20 mouse cellular contexts compared by ENCODE assay signal in genomic region chr11:31756355-31757145, GRCm38 (mm10).
A peak's percentile ranks its signal among the peaks of the same experiment; 100 is the strongest.
DNase-seq lines count a peak whose midpoint lies in the region; ATAC-seq and TF ChIP-seq lines count a peak whose summit lies in the region.
"Had no signal": no experiment of that assay in that cellular context is flagged by ENCODE, and none has a peak within 500 bp of the region (broad histone marks: within the 10 kb centered on the region; RNA-seq: fewer than 3 reads in every experiment).

No protein-coding gene starts in this region.

- no peak overlapping the region for H3K9ac ChIP-seq in stomach, embryonic 16.5 days (ENCODE audit: low read length)
- H3K9ac ChIP-seq: embryonic facial prominence, embryonic 13.5 days; limb, embryonic 12.5 days; midbrain, embryonic 13.5 days; neural tube, embryonic 12.5 days had no signal

- peak overlapping the region; percentile 63 for H3K27ac ChIP-seq in gastrocnemius, adult 2 months
- peak overlapping the region; percentile 48; the same call in 1 of the 2 replicates for H3K27ac ChIP-seq in stomach, embryonic 16.5 days (ENCODE audit: low read length)
- H3K27ac ChIP-seq: embryonic facial prominence, embryonic 13.5 days; heart, embryonic 10.5 days; kidney, postnatal 0 days; limb, embryonic 12.5 days; midbrain, embryonic 13.5 days; neural tube, embryonic 12.5 days had no signal

- no peaks in the 10 kb centered on the region for H3K9me3 ChIP-seq in stomach, embryonic 16.5 days (replicated peaks; ENCODE audit: control insufficient read depth, low read length)
- H3K9me3 ChIP-seq: embryonic facial prominence, embryonic 13.5 days; heart, embryonic 10.5 days; limb, embryonic 12.5 days; midbrain, embryonic 13.5 days; neural tube, embryonic 12.5 days had no signal

- no peaks in the 10 kb centered on the region for H3K36me3 ChIP-seq in stomach, embryonic 16.5 days (ENCODE audit: control insufficient read depth, insufficient read depth, low read length)
- H3K36me3 ChIP-seq: embryonic facial prominence, embryonic 13.5 days; heart, embryonic 10.5 days; limb, embryonic 12.5 days; midbrain, embryonic 13.5 days; neural tube, embryonic 12.5 days had no signal

- TF ChIP-seq CTCF in gastrocnemius, adult 2 months (IDR thresholded peaks at IDR 0.05): no peak

- H3K27me3 ChIP-seq in stomach, embryonic 16.5 days (ENCODE audit: control insufficient read depth, insufficient read depth, low read length): no peaks in the 10 kb centered on the region
- H3K27me3 ChIP-seq: embryonic facial prominence, embryonic 13.5 days; limb, embryonic 12.5 days; midbrain, embryonic 13.5 days; neural tube, embryonic 12.5 days; Patski had no signal

- 66% methylated on average over 10 of the region's 10 CpGs for WGBS in stomach, embryonic 16.5 days

- peak; percentile 56; the same call in 1 of the 2 replicates for ATAC-seq in stomach, embryonic 16.5 days (ENCODE audit: insufficient read depth, low FRiP score)
- no peak for ATAC-seq in granulocyte monocyte progenitor cell, adult 5-6 weeks (replicated peaks; ENCODE audit: poor library complexity, severe bottlenecking)
- ATAC-seq: forebrain, embryonic 14.5 days; midbrain, embryonic 13.5 days; Patski had no signal

- H3K4me2 ChIP-seq in stomach, embryonic 16.5 days (ENCODE audit: low read depth, low read length): no peak overlapping the region
- H3K4me2 ChIP-seq: embryonic facial prominence, embryonic 13.5 days; limb, embryonic 12.5 days; midbrain, embryonic 13.5 days; neural tube, embryonic 12.5 days had no signal

- no peak for DNase-seq in gastrocnemius, adult 2 months
- no peak for DNase-seq in gastrocnemius, postnatal 4 days (ENCODE audit: low spot score in 2 of 2)
- peak; percentile 52 to 53 for DNase-seq in kidney, postnatal 36 days
- DNase-seq in kidney, adult 18-20 months: no peak
- peak; percentile 27 to 67 for DNase-seq in lung, adult 18-20 months
- no peak for DNase-seq in lung, postnatal 4 days
- DNase-seq: adrenal gland, adult 8-10 months; gastrocnemius, postnatal 36 days; right cerebral cortex, adult 18-20 months; thymus, postnatal 25 days had no signal

- no peaks in the 10 kb centered on the region; the same call in 1 of the 2 replicates for H3K4me1 ChIP-seq in stomach, embryonic 16.5 days (ENCODE audit: control insufficient read depth, insufficient read depth, low read length)

- intact Hi-C loops in gastrocnemius, adult 2 months (cut with DNase I): no loop called here

- no peak overlapping the region for H3K4me3 ChIP-seq in gastrocnemius, adult 2 months
- H3K4me3 ChIP-seq in stomach, embryonic 16.5 days (replicated peaks; ENCODE audit: low read length): no peak overlapping the region
- H3K4me3 ChIP-seq: embryonic facial prominence, embryonic 13.5 days; heart, embryonic 10.5 days; limb, embryonic 12.5 days; midbrain, embryonic 13.5 days; neural tube, embryonic 12.5 days had no signal

Comparison
In these comparisons a context has a peak if more than half of its experiments do, and no peak if none do; other contexts are left out.
1. DNase-seq: peak in kidney, postnatal 36 days (2 of 2) and lung, adult 18-20 months (2 of 2); none in gastrocnemius, adult 2 months (single experiment), gastrocnemius, postnatal 4 days (0 of 2), kidney, adult 18-20 months (single experiment) and lung, postnatal 4 days (0 of 2).